Mouse (Mus musculus): ENCODE data around the gene Abcb1b.
A peak's percentile ranks its signal among the peaks of the same experiment; 100 is the strongest.
"Not testable (repeated sequence)": the region's sequence is repeated elsewhere in the genome, so short reads cannot be mapped to it uniquely, and the experiment has no call there.

Abcb1b gene

DNA sequence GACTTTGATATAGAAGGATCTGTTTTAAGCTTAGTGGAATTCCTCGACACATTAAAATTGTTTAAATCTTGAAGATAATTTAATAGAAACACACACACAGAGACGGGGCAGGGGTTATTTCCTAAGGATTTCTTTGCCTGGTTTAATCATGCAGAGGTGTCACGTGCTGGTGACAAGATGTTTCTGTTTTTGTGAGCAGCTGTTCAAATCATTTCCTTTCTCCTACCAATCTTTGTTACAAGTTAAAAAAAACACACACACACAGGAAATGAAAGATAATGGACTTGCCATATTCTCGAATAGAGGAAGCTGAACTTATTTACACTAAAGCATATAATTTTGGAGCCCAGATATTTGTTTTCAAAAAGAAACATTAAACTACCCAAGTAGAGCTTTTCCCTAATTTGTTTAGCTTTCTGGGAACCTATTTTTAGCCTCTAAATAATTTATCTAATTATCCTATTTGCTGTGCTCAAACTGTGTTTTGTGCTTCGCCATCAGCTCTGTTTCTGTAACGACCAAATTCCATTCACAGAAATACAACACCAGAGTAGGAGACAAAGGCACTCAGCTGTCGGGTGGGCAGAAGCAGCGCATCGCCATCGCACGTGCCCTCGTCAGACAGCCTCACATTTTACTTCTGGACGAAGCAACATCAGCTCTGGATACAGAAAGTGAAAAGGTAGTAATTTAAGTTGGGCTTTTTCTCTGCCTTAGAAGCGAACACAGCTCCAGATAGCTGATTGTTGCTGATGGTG is 65.8 kb downstream of the Abcb1b start:
- no peak for DNase-seq (ENCODE audit: low spot score)

GRCm38 (mm10) chr5:8865630-8866029 is 67.7 kb downstream of the Abcb1b start:
- not testable (repeated sequence) for DNase-seq (ENCODE audit: low spot score)

GRCm38 (mm10) chr5:8866366-8866765 is 68.4 kb downstream of the Abcb1b start:
- no peak for DNase-seq (ENCODE audit: low spot score)

- DNase-seq (ENCODE audit: low spot score), result no peak
Measured at GRCm38 (mm10) chr5:8868019-8868418, 70.1 kb downstream of the Abcb1b start.

DNA sequence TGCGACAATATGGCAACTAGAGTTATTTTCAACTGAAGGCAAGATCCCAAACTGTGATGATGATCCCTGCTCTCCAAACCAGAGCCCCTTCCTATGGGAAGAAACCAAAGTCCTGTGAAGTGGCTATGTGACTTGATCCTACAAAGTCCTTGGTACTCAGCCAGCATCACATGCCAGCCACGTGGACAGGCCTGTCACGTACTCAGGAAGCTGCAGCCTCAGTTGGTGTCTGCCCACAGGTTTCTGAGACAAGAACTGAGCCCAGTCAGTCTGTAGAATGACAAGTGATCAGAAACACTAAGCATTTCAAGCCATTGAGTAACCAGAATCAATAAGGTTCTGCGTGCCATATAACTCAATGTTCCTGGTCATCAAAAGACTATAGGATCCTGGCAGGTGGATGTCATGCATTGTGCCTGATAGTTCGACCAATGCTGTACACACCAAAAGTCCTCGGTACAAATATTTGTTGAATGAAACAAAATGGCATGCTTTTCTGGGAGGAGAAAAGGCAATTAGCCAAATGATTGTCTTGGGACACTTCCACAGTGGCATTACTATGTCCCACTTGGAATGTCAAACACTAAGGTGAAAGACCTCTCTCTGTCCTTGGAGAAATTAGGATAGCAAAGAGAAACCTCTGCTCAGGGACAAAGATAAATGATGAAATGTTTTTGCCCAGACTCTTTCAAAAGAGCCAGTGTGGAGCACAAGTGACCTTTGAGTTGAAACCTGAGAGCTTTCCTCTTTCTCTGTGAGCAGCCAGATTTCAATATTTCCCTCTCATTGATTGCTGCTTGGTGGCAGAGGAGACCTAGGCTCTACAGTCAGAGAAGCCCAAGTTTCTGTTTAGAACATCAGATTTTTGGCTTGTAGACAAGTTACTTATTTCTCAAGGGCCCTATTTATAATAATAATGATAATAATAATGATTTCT is 75.3 kb downstream of the Abcb1b start:
- no peak for DNase-seq (ENCODE audit: low spot score)

DNA sequence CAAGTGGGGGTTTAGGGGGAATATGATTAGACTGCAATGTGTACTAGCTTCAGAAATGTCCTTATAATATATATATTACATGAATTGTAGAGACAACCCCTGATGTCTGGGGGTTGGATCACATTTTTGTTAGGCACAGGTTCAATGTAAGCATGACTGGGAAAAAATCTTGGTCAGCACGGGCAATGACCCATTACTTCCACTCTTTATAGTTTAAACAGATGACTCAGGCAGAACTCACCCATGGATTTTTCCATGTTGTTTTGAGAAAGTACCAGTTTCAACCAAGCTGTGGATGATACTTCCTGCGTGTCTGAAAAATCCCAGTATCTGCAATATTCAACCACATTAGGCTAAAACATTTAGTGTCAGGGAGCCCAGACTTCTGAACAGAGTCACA is 79.1 kb downstream of the Abcb1b start:
- no peak for DNase-seq (ENCODE audit: low spot score)

GRCm38 (mm10) chr5:8877800-8878199 is 79.9 kb downstream of the Abcb1b start:
- DNase-seq (ENCODE audit: low spot score), result no peak

- DNase-seq (ENCODE audit: low spot score), result no peak
Measured at GRCm38 (mm10) chr5:8885837-8886236, 87.9 kb downstream of the Abcb1b start.

GRCm38 (mm10) chr5:8893300-8894103 is 95.6 kb downstream of the Abcb1b start, which contains the start of gene Abcb4:
Abcb4 (plus strand) TSS chr5:8893717.
- DNase-seq (ENCODE audit: low spot score), result peak; percentile 7

DNA sequence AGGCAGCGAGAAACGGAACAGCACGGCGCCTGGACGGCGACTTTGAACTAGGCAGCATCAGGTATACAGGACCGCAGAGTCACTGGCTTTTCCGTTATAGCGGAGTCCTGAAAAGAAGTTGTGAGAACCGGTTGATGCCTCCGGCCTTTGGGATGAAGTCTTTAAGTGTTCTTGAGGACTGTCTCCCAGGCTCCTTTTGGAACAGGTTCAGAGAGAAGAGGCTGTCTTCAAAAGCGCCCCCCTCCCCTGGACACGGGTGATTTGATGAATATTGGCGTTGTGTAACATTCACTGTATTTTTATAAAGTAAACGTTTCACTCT is 96.1 kb downstream of the Abcb1b start:
- DNase-seq (ENCODE audit: low spot score), result no peak

DNA sequence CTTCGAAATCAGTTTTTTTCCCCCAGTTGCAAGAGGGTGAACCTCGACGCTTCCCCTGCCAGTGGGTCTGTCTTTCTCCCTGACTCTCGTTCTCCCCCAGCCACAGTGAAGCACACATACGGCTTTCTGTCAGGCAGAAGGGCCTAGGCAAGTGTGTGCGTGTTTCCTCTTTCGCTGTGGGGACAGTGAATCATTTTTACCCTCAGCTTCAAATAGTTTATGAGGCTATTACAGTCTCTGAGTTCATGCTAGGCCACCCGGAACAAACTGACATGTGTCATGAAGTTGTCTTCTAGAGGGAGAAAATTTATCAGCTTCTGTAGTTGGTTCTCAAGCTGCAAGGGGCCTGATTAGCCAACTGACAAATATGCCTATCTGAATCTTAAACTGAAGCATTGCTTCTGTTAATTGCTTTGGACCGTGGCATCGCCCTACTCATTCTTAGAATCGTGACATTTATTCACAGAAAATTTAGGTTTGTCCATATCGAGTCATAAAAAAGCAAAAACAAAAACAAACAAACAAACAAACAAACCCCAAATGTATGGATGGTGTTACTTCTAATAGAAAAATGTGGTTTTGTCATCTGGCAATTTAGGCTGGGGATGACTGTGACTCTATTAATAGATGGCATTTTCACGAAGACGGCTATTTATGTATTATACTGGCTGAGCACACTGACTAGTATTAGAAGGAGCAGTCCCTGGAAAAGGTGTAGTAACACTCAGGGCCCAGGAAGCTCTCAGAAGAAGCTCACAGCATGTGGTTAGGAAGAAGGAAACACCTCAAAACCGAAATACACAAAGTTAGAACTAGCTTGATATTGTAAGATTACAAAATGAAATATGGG is 96.9 kb downstream of the Abcb1b start:
- no peak for DNase-seq (ENCODE audit: low spot score)

- DNase-seq (ENCODE audit: low spot score), result no peak
Measured at GRCm38 (mm10) chr5:8896198-8896597, 98.3 kb downstream of the Abcb1b start.

DNA sequence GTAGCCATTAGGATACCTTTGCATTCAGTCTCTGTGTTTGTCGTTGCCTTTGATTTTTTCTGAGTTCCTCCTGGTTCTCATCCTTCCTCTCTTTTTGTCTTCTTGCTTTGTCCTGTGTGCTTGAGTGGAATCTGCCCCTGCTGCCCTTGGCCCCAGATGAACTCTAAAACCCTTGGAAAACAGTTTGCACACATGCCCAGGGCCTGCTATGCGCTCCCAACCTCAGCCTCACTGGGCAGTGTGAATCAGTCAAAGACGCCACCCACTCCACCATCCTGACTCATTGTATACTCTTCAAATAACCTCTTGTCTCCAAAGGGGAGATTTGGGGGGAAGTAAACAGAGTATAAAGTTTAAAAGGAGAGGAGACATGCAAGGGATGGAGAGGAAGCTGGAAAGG is 100.3 kb downstream of the Abcb1b start:
- no peak for DNase-seq (ENCODE audit: low spot score)

GRCm38 (mm10) chr5:8901001-8901400 is 103.1 kb downstream of the Abcb1b start:
- DNase-seq (ENCODE audit: low spot score), result no peak

- DNase-seq (ENCODE audit: low spot score), result no peak
Measured at GRCm38 (mm10) chr5:8902141-8902817, 104.3 kb downstream of the Abcb1b start.

DNA sequence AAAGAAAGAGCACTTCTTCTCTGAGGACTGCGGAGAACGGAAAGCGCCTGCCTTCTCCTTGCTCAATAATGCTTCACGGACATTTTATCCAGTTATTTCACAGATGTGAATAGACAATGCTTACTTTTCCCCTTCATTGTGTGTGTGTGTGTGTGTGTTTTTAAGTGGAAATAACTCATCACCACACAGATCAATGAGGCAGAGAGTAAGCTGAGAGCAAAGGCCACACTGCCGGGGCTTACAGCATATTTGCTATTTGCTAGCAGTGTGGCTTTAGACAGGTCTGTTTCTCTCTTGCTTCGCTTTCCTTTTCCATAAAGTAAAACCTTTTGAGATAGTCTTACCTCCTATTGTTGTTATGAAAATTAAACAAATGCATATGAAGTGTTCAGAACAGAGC is 106.6 kb downstream of the Abcb1b start:
- DNase-seq (ENCODE audit: low spot score), result no peak

DNA sequence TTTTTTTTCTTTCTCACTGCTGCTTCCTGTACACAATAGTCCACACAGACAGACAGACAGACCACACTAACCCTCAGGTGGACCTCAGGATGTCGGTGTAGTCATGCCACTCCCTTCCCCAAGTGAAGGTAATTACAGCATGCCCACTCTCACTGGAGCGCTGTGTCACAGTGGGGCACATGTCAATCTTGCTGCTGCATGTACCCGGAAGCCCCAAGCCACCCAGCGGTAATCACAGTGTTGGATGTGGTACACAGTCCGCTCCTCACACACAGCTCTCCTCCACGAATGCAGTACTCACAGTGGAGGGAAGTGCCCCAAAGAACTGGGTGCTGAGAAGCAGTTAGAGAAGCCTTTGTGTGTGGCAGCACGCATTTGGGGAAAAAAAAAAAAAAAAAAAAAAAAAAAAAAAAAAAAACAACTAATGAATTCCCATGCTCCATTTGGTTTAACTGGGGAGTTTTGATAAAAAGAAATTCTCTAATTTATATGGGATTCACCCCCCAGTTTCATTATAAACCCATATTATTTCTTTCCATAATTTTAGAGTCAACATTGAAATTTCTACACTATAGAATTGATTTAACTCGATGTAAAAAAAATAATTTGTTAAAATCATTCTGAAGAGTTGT is 113.7 kb downstream of the Abcb1b start:
- DNase-seq (ENCODE audit: low spot score), result no peak
